Mouse (Mus musculus) NIH3T3 (cell line): ENCODE results near the gene Mymx.
"Not testable (repeated sequence)": the region's sequence is repeated elsewhere in the genome, so short reads cannot be mapped to it uniquely, and the experiment has no call there.

Experiments
- DNase-seq: peaks from one replicate; pipeline ENCODE4 v3.0.0-alpha.2; 2012; ENCODE audit warnings: low read depth

The Mymx gene

GRCm38 (mm10) chr17:45601877-45602304, at the start of gene Mymx:
TSS of gene Mymx (minus strand) at chr17:45602102.
- DNase-seq: peak; percentile 35

DNA sequence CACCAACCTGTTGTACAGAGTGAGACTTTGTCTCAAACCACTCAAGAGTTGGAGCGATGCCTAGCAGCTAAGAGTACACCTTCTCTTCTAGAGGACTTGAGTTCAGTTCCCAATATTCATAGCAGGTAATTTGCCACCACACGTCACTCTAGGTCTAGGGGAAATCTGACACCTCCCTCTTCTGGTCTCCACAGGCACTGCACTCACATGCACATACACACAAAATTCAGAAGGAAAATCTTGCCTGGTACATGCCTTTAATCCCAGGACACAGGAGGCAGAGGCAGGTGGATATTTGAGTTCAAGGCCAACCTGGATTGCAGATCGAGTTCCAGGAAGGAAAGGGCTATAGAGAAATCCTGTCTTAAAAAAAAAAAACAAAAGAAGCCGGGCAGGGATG, 42.3 kb upstream of the Mymx start:
- no peak for DNase-seq

DNA sequence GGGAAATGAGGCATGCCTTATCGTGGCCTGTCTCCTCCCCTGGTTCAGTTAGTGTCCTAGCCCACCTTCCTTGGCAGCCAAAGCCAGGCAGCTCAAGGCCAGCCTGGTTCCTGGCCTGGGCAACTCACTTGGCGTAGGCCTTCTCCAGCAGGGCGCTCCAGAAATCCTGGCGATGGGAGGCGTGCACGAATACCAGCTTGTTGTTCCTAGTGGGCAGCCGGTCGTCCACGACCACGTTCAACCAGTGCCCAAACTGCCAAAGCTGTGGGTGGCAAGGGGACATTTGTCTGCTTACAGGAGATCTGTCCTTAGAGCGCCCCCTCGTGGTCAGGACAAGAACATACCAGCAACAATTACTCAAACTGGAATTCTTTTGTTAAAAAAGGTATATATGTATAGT, 40.8 kb upstream of the Mymx start:
- peak; percentile 77 for DNase-seq

DNA sequence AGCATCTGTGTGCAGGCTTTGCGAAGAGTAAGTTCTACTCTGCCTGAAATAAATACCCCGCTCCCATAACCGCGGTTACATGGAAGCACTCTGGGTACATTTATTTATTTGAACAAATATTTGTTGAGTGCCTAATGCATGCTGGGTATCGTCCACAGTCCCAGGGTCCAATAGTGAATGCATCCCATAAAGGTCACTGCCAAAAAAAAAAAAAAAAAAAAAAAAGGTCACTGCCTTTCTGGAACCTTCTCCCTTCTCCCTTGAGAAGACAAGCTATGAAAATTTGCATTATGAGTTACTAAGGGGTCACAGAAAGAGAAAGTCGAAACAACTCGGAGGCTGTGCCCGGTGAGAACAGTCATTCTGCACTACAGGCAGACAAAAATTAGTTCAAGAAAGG, 40.1 kb upstream of the Mymx start:
- DNase-seq: no peak

- no peak for DNase-seq
Observed at GRCm38 (mm10) chr17:45638596-45639295, 36.8 kb upstream of the Mymx start.

GRCm38 (mm10) chr17:45634033-45634432, 32.1 kb upstream of the Mymx start:
- peak; percentile 46 for DNase-seq

- DNase-seq: no peak
Observed at GRCm38 (mm10) chr17:45631940-45632339, 30.0 kb upstream of the Mymx start.

- DNase-seq: no peak
Observed at GRCm38 (mm10) chr17:45630992-45631391, 29.1 kb upstream of the Mymx start.

DNA sequence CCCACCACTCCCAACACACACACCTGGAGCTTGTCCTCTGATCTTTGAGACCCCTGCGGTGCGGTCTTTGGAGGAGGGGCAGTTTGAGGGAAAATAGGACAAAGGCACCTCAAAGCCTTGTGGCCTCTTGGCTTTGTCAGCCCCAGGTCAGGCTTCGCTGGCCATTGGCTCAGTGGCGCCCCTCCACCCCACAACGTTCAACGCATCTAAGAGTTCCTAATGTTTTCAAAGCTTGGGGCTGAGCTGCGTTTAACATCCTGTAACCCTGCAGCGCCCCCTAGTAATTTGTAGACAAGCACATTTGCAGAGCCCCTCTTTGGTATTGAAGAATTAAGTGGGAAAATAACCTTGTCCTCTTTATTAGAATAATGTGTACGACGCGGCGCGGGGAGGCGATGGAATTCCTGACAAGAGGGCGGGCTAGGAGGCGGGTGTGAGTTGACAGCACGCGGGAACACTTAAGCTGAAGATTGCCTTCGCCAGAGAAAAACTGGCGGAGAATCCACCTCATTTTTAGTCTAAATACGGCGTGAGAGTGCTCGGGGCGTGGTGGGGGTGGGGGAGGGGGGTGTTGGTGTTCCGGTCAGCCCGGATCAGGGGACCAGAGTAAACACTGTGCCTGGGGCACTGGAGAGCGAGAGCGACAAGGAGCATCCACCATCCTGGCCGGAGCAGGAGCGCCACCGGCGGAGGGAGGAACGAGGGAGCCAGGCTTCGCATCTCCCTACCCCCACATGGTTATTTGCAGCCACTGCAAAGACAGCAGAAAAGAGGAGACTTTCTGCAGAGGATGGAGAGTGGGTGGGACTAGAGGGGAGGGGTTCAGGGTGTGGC, 28.2 kb upstream of the Mymx start:
- peak; percentile 60 for DNase-seq

- DNase-seq: no peak
Observed at GRCm38 (mm10) chr17:45628885-45629855, 27.3 kb upstream of the Mymx start.

GRCm38 (mm10) chr17:45628160-45628559, 26.3 kb upstream of the Mymx start:
- no peak for DNase-seq

DNA sequence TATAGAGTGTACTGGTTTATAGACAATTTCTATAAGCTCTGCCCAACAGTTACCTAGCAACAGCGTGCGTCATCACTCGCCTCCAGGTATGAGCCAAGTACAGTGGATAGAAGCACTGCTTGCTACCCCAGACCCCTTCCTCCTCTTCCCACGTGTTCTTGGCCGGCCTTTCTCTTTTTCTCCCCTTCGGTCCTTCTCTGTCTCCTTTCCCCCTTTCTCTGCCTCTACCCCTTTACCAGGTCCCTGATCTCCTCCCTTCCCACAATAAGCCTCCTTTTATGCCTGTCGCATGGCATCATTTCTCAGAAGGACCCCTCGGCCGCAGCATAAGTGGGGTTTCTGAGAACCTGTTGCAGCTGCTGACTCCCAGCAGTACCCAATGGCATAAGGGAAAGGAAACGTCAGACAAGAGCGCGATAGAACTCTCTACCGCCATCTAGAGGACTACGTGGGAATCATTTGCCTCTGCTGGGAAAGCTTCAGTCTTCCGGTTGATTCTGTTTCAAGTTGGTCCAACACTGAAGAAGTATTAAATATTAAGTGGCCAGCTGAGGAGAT, 24.8 kb upstream of the Mymx start:
- peak; percentile 86 for DNase-seq

- DNase-seq: not testable (repeated sequence)
Observed at GRCm38 (mm10) chr17:45623425-45623824, 21.5 kb upstream of the Mymx start.

- no peak for DNase-seq
Observed at GRCm38 (mm10) chr17:45619386-45620256, 17.7 kb upstream of the Mymx start.

GRCm38 (mm10) chr17:45618941-45619385, 17.1 kb upstream of the Mymx start:
- DNase-seq: no peak

- no peak for DNase-seq
Observed at GRCm38 (mm10) chr17:45617655-45618054, 15.8 kb upstream of the Mymx start.

- DNase-seq: peak; percentile 42
Observed at GRCm38 (mm10) chr17:45616679-45617078, 14.8 kb upstream of the Mymx start.

DNA sequence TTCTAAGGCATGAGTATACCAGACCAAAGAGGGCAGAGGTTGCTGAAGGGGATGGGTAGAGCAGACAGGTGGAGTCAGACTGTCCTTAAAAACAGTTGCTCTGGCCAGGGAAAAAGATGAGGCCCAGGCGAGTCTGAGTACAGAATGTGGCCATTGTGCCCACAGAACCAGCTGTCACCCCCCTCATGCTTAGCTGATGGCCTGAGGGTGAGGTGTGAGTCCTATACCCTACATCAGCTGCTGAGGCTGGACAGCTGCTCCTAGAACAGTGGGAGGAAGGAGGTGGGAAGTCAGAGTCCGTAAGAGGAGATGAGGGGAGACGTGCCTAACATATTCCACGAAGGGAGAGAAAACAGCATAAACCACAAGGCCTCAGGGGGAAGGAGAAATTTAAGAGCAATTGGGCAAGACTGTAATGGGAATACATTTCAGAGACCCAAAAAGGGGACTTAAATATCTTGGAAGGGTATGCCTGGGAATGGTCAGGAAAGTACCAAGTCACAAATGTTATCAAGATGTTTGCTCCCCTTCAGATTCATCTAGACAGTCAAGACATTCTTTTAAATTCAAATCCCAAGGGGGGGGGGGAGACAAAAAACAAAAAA, 14.2 kb upstream of the Mymx start:
- DNase-seq: peak; percentile 51

- no peak for DNase-seq
Observed at GRCm38 (mm10) chr17:45612921-45613320, 11.0 kb upstream of the Mymx start.

DNA sequence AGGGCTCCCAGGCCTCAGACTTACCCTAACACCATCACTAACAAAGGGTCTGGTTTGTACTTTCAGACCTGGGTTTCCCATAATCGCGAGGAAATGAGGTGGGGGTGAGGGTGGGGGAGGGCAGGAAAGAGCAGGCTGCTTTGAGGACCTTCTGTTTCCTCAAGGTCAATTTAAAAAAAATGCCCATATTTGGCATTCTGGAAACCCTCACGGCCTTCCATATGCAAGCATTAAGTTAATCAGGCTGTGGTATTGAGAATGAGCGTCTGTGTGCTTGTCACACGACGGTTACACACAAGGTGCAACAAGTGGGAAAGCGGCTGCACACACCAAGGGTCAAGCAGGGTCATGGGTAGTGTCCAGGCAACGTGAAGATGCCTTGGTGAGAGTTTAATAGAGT, 10.1 kb upstream of the Mymx start:
- DNase-seq: no peak
